Mouse (Mus musculus) hindbrain, embryonic 16.5 days (tissue): ENCODE measurements around the gene Hils1. TPM values are rescaled to one million over a fixed set of nuclear protein-coding genes. Genes with fewer than 3 reads are reported as not detected.
"Not testable (repeated sequence)": the region's sequence is repeated elsewhere in the genome, so short reads cannot be mapped to it uniquely, and the experiment has no call there.

Experiments
- ATAC-seq: fragments of 200-750 bp; cut with Nextera tagmentation; 2 replicates; pipeline ENCODE4 v1.8.0; 2017; ENCODE audit warnings: moderate TSS enrichment, moderate library complexity
- H3K27ac ChIP-seq: fragments of 300-500 bp; sonication (generic); 2 replicates; pipeline ENCODE4 v1.5.1; 2014; ENCODE audit warnings: low read depth, mild to moderate bottlenecking, control low read depth, low read length, moderate library complexity
- H3K27me3 ChIP-seq: fragments of 300-500 bp; sonication (generic); replicated peaks from 2 replicates; pipeline ENCODE4 v1.6.1; 2014; ENCODE audit warnings: low read length; ENCODE audit not compliant: control insufficient read depth, insufficient read depth
- H3K36me3 ChIP-seq: fragments of 300-500 bp; sonication (generic); 2 replicates; pipeline ENCODE4 v1.6.1; 2014; ENCODE audit warnings: mild to moderate bottlenecking, low read length, moderate library complexity, mixed read lengths; ENCODE audit not compliant: control insufficient read depth, insufficient read depth
- H3K4me1 ChIP-seq: fragments of 300-500 bp; sonication (generic); 2 replicates; pipeline ENCODE4 v1.6.1; 2014; ENCODE audit warnings: low read depth, low read length; ENCODE audit not compliant: control insufficient read depth, insufficient read depth
- H3K4me2 ChIP-seq: fragments of 300-500 bp; sonication (generic); 2 replicates; pipeline ENCODE4 v1.6.1; 2014; ENCODE audit warnings: mild to moderate bottlenecking, low read length, control low read depth, moderate library complexity
- H3K4me3 ChIP-seq: fragments of 300-500 bp; sonication (generic); 2 replicates; pipeline ENCODE4 v1.5.1; 2014; ENCODE audit warnings: mild to moderate bottlenecking, low read length, control low read depth, moderate library complexity
- H3K9ac ChIP-seq: fragments of 300-500 bp; sonication (generic); 2 replicates; pipeline ENCODE4 v1.6.1; 2014; ENCODE audit warnings: low read depth, mild to moderate bottlenecking, control low read depth, low read length, moderate library complexity
- H3K9me3 ChIP-seq: fragments of 300-500 bp; sonication (generic); 2 replicates; pipeline ENCODE4 v1.6.1; 2014; ENCODE audit warnings: mild to moderate bottlenecking, low read length, moderate library complexity; ENCODE audit not compliant: control insufficient read depth
- WGBS: fragments of 180-500 bp; shearing (Covaris S2); extraction: QIAGEN DNeasy Blood & Tissue Kit; methylation state at CpG from one replicate; pipeline ENCODE4 v1.1.7; 2014; 5-methylcytosine and 5-hydroxymethylcytosine counted together
- polyA plus RNA-seq: library from polyadenylated mRNA; unstranded; fragments of >200 nt; fragmentation: Nextera tagmentation; extraction: Ambion mirVana; gene quantifications from 2 replicates; pipeline ENCODE4 v1.2.1, GENCODE M21; 2015

Hils1 gene
- polyA plus RNA-seq, 1 experiment from 2014 or later: not detected

DNA sequence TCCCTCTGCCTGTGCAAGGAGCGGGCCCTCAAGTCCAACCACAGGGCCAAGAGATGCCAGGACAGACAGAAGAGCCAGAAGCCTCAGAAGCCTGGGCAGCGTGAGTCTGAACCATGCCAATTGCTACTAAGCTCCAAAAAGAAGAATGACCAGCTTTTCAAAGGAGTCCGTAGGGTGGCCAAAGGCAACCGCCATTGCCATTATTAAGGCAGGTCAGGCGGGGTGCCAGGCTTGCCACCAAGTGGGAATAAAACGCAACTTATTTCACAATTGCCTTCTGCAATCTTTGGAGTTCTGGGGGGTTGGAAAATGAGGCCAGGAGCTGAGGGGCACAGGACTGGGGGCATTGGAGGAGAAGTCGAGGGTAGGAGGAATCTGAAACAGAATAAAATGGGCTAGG, 794 bp downstream of the Hils1 start:
- no peak overlapping the region for H3K27ac ChIP-seq
- no peaks in the 10 kb centered on the region; the same call in 1 of the 2 replicates for H3K4me1 ChIP-seq
- 61% methylated on average over 7 of the region's 7 CpGs for WGBS
- H3K4me2 ChIP-seq: no peak overlapping the region
- H3K4me3 ChIP-seq: no peak overlapping the region
- no peaks in the 10 kb centered on the region for H3K27me3 ChIP-seq
- H3K9me3 ChIP-seq: no peaks in the 10 kb centered on the region
- no peak overlapping the region for H3K9ac ChIP-seq
- ATAC-seq: no peak
- no peaks in the 10 kb centered on the region for H3K36me3 ChIP-seq

DNA sequence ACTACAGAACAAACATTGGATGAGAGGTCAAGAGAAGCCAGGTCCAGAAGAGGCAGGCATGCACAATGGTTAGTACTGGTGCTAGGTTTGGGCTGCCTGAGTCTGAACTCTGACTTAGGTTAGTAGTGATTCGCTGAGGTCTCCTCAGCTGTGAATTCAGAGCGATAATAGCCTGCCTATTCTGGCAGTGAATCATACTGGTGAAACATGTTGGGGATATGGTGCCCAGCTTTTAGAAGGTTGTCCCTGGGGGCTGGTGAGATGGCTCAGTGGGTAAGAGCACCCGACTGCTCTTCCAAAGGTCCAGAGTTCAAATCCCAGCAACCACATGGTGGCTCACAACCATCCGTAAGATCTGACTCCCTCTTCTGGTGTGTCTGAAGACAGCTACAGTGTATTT, 2.3 kb downstream of the Hils1 start:
- not testable (repeated sequence) for H3K27me3 ChIP-seq, H3K4me1 ChIP-seq, H3K36me3 ChIP-seq, H3K4me3 ChIP-seq, H3K9me3 ChIP-seq, H3K9ac ChIP-seq, H3K27ac ChIP-seq, H3K4me2 ChIP-seq, ATAC-seq
- 93% methylated on average over 4 of the region's 4 CpGs for WGBS

DNA sequence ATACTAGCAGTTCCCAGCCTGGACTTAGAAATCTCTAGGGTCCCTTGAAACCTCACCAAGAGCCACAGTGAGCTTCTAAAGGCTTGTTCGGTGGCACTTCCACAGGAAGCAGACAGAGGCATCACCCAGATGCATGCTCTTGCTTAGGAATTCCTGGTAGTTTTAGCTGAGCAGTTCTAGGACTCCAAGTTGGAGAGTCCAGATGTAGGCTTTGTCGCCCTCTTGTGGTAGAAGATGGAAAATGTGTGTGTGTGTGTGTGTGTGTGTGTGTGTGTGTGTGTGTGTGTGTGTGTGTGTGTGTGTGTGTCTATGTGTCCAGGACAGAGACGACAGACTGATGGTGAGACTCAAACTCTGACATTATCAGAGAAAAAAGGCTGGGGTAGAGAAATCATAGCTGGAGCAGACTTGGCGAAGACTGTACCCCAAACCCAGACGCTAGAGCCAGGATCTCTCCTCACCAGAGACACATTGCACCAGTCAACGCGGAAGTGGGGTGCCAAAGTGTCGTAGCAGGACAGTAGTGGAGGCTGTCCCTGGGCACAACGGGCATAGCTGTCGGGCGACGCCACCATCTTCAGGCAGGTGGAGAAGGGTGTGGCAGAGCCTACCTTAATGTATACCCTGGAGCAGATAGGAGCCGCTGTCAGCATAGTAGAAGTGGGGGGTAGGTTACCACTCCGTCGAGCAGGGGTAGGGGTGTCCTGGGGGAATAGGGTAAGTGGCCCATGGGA, 3.0 kb downstream of the Hils1 start:
- Histone ChIP-seq H3K9ac (no peak overlapping the region), H3K4me2 (no peak overlapping the region), H3K9me3 (no peaks in the 10 kb centered on the region), H3K4me3 (no peak overlapping the region), H3K36me3 (no peaks in the 10 kb centered on the region), H3K27ac (no peak overlapping the region), H3K27me3 (no peaks in the 10 kb centered on the region), H3K4me1 (no peaks in the 10 kb centered on the region; the same call in 1 of the 2 replicates)
- peak; percentile 73; the same call in 1 of the 2 replicates for ATAC-seq
- 64% methylated on average over 15 of the region's 15 CpGs for WGBS

GRCm38 (mm10) chr11:94971895-94972615, 4.7 kb downstream of the Hils1 start:
- no peak overlapping the region for H3K4me2 ChIP-seq
- H3K9me3 ChIP-seq: no peaks in the 10 kb centered on the region
- H3K36me3 ChIP-seq: no peaks in the 10 kb centered on the region
- no peak for ATAC-seq
- H3K4me3 ChIP-seq: no peak overlapping the region
- WGBS: 53% methylated on average over 16 of the region's 16 CpGs
- no peaks in the 10 kb centered on the region; the same call in 1 of the 2 replicates for H3K4me1 ChIP-seq
- no peak overlapping the region; the same call in 1 of the 2 replicates for H3K9ac ChIP-seq
- H3K27me3 ChIP-seq: no peaks in the 10 kb centered on the region
- no peak overlapping the region for H3K27ac ChIP-seq

DNA sequence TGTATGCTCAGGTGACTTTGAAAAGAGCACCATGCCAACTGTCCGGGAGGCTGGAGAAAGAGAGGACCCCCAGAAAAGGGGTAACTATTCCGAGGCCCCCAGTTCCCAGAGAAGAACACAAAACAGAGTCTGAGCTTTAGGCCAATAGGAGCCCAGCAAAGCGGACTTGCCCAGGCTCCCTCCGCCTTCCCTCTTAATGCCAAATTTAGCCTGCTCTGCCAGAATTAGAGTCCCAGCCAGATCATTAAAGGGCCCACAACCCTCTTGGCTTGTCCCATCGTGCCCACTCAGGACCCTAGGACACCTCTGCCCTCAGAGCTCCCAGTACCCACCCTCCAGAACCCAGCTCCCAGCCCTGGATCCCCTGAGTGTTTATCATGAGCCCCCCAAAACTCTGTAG, 5.5 kb downstream of the Hils1 start:
- Histone ChIP-seq H3K4me1 (peaks cover 1% of the 10 kb centered on the region), H3K27me3 (no peaks in the 10 kb centered on the region), H3K36me3 (no peaks in the 10 kb centered on the region), H3K4me2 (no peak overlapping the region), H3K9ac (no peak overlapping the region), H3K4me3 (no peak overlapping the region), H3K27ac (no peak overlapping the region), H3K9me3 (no peaks in the 10 kb centered on the region)
- ATAC-seq: no peak
- WGBS: 65% methylated on average over 5 of the region's 5 CpGs

DNA sequence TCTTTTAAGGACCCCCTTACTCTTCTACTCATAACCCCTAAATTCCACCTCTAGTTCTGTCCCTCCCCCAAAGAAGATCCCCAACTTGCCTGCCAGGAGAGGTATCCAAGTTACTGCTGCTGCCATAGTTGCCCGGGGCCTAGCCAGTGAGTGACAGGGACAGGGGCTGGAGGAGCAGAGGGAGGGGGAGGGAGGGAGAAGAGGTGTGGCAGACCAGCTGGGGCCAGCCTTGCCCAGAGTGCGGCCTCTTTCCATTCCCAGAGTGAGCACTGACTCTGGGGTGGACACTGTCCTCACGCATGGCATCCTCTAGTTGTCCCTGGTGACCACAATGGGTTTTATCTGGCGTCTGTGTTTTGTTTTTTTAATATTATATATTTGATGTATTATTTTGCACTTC, 5.9 kb downstream of the Hils1 start:
- peaks cover 5% of the 10 kb centered on the region for H3K4me1 ChIP-seq
- H3K27ac ChIP-seq: no peak overlapping the region
- H3K9me3 ChIP-seq: no peaks in the 10 kb centered on the region
- ATAC-seq: no peak
- H3K36me3 ChIP-seq: no peaks in the 10 kb centered on the region
- no peak overlapping the region for H3K4me3 ChIP-seq
- 31% methylated on average over 4 of the region's 4 CpGs for WGBS
- H3K27me3 ChIP-seq: no peaks in the 10 kb centered on the region
- H3K4me2 ChIP-seq: no peak overlapping the region
- no peak overlapping the region for H3K9ac ChIP-seq

DNA sequence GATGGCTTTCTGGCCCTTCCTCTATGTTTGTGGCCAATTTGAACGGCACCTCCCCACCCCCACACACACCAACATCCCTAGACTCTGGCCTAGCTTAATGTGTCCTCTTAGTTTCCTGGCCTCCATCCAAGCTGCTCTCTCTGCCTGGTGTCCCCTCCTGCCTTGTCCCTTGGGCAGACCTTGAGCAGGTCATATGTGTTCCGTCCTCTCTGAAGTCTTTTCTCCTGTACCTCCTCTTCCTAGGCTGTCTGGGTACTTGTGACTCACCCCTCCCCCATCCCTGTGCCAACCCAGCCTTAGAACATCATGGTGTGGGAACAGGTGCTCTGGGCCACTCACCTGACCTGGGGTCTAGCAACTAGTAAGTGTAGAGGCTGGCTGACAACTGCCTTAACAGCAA, 7.6 kb downstream of the Hils1 start:
- Histone ChIP-seq H3K27ac (no peak overlapping the region), H3K4me2 (no peak overlapping the region), H3K27me3 (no peaks in the 10 kb centered on the region), H3K9ac (no peak overlapping the region), H3K4me1 (peaks cover 10% of the 10 kb centered on the region), H3K36me3 (no peaks in the 10 kb centered on the region), H3K4me3 (no peak overlapping the region), H3K9me3 (no peaks in the 10 kb centered on the region)
- WGBS: 79% methylated on average over 2 of the region's 2 CpGs
- ATAC-seq: no peak

- Histone ChIP-seq H3K36me3 (no peaks in the 10 kb centered on the region), H3K27ac (no peak within 1 kb of the TSS), H3K4me1 (peaks cover 10% of the 10 kb centered on the region), H3K4me2 (no peak within 1 kb of the TSS), H3K9ac (no peak within 1 kb of the TSS), H3K9me3 (no peaks in the 10 kb centered on the region), H3K4me3 (no peak within 1 kb of the TSS), H3K27me3 (no peaks in the 10 kb centered on the region)
- no peak for ATAC-seq
- 77% methylated on average over 5 of the region's 5 CpGs for WGBS
These were observed 8.8 kb downstream of the Hils1 start, which contains the start of gene Sgca for GRCm38 (mm10) chr11:94976199-94976598. Gene Sgca (minus strand): TSS chr11:94976327.

DNA sequence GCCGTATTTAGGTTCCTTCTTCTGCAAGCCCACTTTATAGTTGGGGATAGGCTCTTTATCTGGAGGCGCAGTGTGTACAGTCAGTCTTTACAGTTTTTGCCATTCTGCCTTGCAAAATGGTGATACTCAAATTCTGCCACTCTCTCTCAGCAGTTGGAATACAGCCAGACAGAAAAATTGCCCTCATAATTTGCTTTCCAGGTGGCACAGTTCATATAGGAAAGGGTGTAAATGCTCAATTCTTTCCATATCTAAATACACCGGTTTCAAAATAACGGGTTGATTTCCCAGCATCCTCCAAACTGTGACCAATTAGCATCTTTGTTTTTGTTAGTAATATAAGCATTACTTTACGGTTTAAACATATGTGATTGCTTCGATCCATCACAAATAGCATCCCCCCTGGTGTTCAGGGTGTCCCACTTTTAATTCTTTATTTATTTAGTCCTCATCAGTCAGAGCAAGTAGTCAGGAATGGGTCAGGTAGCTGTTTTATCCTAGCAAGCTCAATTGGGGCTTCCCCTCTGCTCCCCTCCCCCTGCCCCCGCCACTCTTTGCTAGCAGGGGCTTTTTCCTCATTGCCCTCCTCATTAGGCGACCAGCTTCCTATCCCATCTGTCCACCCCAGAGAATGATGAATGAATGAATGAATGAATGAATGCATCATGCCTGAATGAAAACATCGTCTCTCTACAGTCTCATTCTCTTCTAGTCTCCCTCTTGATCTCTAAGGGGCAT, 11.0 kb downstream of the Hils1 start:
- Histone ChIP-seq H3K4me1 (peaks cover 10% of the 10 kb centered on the region), H3K27me3 (no peaks in the 10 kb centered on the region), H3K9ac (peak overlapping the region; percentile 53), H3K4me2 (peak overlapping the region; percentile 58), H3K4me3 (peak overlapping the region; percentile 23), H3K27ac (peak overlapping the region; percentile 82), H3K9me3 (no peaks in the 10 kb centered on the region), H3K36me3 (no peaks in the 10 kb centered on the region)
- WGBS: 30% methylated on average over 9 of the region's 9 CpGs
- ATAC-seq: peak; percentile 40
